ENCODE assay signal across 9 mouse cellular contexts in the genomic region with DNA sequence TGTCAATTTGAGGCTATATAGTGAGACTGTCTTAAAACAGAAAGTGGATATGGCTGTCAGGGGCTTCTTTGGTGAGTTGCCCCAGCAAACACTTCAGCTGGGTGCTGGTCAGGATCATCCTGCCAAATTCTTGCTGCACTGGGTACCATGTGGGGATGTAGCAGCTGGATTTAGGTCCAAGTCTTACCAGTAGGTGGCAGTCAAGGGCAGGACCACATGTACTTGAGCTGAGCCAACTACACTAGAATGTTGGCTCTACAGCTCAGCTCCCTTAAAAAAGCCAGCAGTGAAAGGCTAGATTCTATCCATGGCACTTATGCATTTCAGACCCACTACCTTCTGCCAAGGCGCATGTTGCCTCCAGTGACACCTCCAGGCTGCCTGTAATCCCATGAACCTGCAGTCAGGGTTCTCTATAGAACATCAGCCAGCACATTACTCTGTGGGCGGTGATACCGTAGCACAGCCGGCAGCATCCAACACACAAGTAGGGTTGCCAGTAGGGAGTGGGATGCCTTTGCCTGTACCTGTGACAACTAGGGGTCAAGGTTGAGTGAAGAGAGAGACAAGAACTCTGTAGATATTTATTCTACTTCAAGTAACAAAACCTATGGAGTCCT. TPM values are rescaled to one million over a fixed set of nuclear protein-coding genes. Genes with fewer than 3 reads are reported as not detected.
A peak's percentile ranks its signal among the peaks of the same experiment; 100 is the strongest.
DNase-seq lines count a peak whose midpoint lies in the region; ATAC-seq lines count a peak whose summit lies in the region.
"Had no signal": no experiment of that assay in that cellular context is flagged by ENCODE, and none has a peak within 500 bp of the region (broad histone marks: within the 10 kb centered on the region; RNA-seq: fewer than 3 reads in every experiment).

No protein-coding gene starts in this region.

- peak; percentile 72 for DNase-seq in CD4-positive helper T cell, adult 2 months (ENCODE audit: low read depth, low spot score)
- peak; percentile 76 for DNase-seq in adrenal gland, adult 2 months
- DNase-seq in embryo, embryonic 9.5 days (ENCODE audit: extremely low spot score) = peak; percentile 67
- peak; percentile 85 for DNase-seq in kidney, postnatal 10 days
- DNase-seq in neural tube, embryonic 11.5 days (ENCODE audit: low spot score) = peak; percentile 76
- peak; percentile 62 for DNase-seq in telencephalon, adult 2 months (ENCODE audit: low read depth, low spot score)

- no peaks in the 10 kb centered on the region for H3K9me3 ChIP-seq in liver, embryonic 12.5 days (replicated peaks)
- H3K9me3 ChIP-seq in neural tube, embryonic 11.5 days (ENCODE audit: control insufficient read depth, low read length) = no peaks in the 10 kb centered on the region

- H3K4me1 ChIP-seq in liver, embryonic 12.5 days = 0 out of 2 replicates have a peak, but pooled peaks cover 9% of the 10 kb centered on the region
- no peaks in the 10 kb centered on the region for H3K4me1 ChIP-seq in neural tube, embryonic 11.5 days (ENCODE audit: control insufficient read depth, insufficient read depth, low read length)

- H3K27me3 ChIP-seq in liver, embryonic 12.5 days (replicated peaks) = no peaks in the 10 kb centered on the region
- H3K27me3 ChIP-seq in neural tube, embryonic 11.5 days (ENCODE audit: control insufficient read depth, insufficient read depth, low read length) = no peaks in the 10 kb centered on the region

- H3K27ac ChIP-seq in liver, embryonic 12.5 days = no peak overlapping the region
- no peak overlapping the region for H3K27ac ChIP-seq in neural tube, embryonic 11.5 days (ENCODE audit: low read depth, low read length)

- peaks cover 23% of the 10 kb centered on the region for H3K36me3 ChIP-seq in liver, embryonic 12.5 days
- peaks cover 11% of the 10 kb centered on the region for H3K36me3 ChIP-seq in neural tube, embryonic 11.5 days (ENCODE audit: control insufficient read depth, insufficient read depth, low read length)

- 72% methylated on average over 4 of the region's 4 CpGs for WGBS in liver, embryonic 12.5 days (ENCODE audit: insufficient replicate concordance)
- 74% methylated on average over 4 of the region's 4 CpGs for WGBS in neural tube, embryonic 11.5 days

- no peak overlapping the region for H3K9ac ChIP-seq in liver, embryonic 12.5 days
- H3K9ac ChIP-seq in neural tube, embryonic 11.5 days (ENCODE audit: low read length) = no peak overlapping the region

- peak; percentile 85 for ATAC-seq in granulocyte monocyte progenitor cell, adult 5-6 weeks (replicated peaks; ENCODE audit: poor library complexity, severe bottlenecking)
- ATAC-seq in liver, embryonic 12.5 days = peak; percentile 57
- no peak; the same call in 1 of the 2 replicates for ATAC-seq in neural tube, embryonic 11.5 days (ENCODE audit: insufficient read depth, low FRiP score, low TSS enrichment)

- H3K4me3 ChIP-seq in liver, embryonic 12.5 days = no peak overlapping the region
- H3K4me3 ChIP-seq in neural tube, embryonic 11.5 days (ENCODE audit: low read depth, low read length) = no peak overlapping the region

- no peak overlapping the region for H3K4me2 ChIP-seq in liver, embryonic 12.5 days
- no peak overlapping the region for H3K4me2 ChIP-seq in neural tube, embryonic 11.5 days (ENCODE audit: low read depth)

RNA-seq across cellular contexts. Expression of a gene that starts 15.0 kb away (rescaled TPM):
- total RNA-seq in adrenal gland, adult 2 months (2021) = not detected
- polyA plus RNA-seq in adrenal gland, adult 2 months (2012; rRNA removed) = 0.20 TPM in 1 of 2 replicates, not detected in the other
- not detected in 2 replicates for total RNA-seq in granulocyte monocyte progenitor cell, adult 5-6 weeks (2014; fragmentation: Nextera tagmentation)
- not detected in 2 replicates for total RNA-seq in granulocyte monocyte progenitor cell, adult 5-6 weeks (2017)
- 0.08 and 0.26 TPM in 2 replicates for polyA plus RNA-seq in liver, embryonic 12.5 days (2016; fragmentation: Nextera tagmentation; extraction: Ambion mirVana)
- polyA plus RNA-seq in neural tube, embryonic 11.5 days (2014; fragmentation: Nextera tagmentation; extraction: Ambion mirVana) = 0.30 and 0.81 TPM in 2 replicates
- polyA plus RNA-seq: heart, embryonic 14.5 days had no signal

RNA-seq across cellular contexts. Expression of a gene that starts 52.3 kb away (rescaled TPM):
- 10 to 100 TPM; 36.6 to 38.6 TPM for total RNA-seq in adrenal gland, adult 2 months (2021)
- polyA plus RNA-seq in adrenal gland, adult 2 months (2012; rRNA removed) = 7.3 and 8.7 TPM in 2 replicates
- 44.8 and 57.8 TPM in 2 replicates for total RNA-seq in granulocyte monocyte progenitor cell, adult 5-6 weeks (2014; fragmentation: Nextera tagmentation)
- 48.5 and 51.3 TPM in 2 replicates for total RNA-seq in granulocyte monocyte progenitor cell, adult 5-6 weeks (2017)
- 20.6 and 21.5 TPM in 2 replicates for polyA plus RNA-seq in liver, embryonic 12.5 days (2016; fragmentation: Nextera tagmentation; extraction: Ambion mirVana)
- 31.5 and 32.5 TPM in 2 replicates for polyA plus RNA-seq in neural tube, embryonic 11.5 days (2014; fragmentation: Nextera tagmentation; extraction: Ambion mirVana)

RNA-seq across cellular contexts. Expression of a gene that starts 52.4 kb away (rescaled TPM):
- 10 to 100 TPM; 58.3 to 61.8 TPM for total RNA-seq in adrenal gland, adult 2 months (2021)
- polyA plus RNA-seq in adrenal gland, adult 2 months (2012; rRNA removed) = 11.3 and 12.2 TPM in 2 replicates
- total RNA-seq in granulocyte monocyte progenitor cell, adult 5-6 weeks (2014; fragmentation: Nextera tagmentation) = 50.9 and 61.5 TPM in 2 replicates
- total RNA-seq in granulocyte monocyte progenitor cell, adult 5-6 weeks (2017) = 58.6 and 64.3 TPM in 2 replicates
- 102 and 111 TPM in 2 replicates for polyA plus RNA-seq in liver, embryonic 12.5 days (2016; fragmentation: Nextera tagmentation; extraction: Ambion mirVana)
- polyA plus RNA-seq in neural tube, embryonic 11.5 days (2014; fragmentation: Nextera tagmentation; extraction: Ambion mirVana) = 59.9 and 66.0 TPM in 2 replicates

RNA-seq across cellular contexts. Expression of a gene that starts 59.9 kb away (rescaled TPM):
- total RNA-seq in adrenal gland, adult 2 months (2021) = under 1 TPM; 0.12 to 0.28 TPM
- polyA plus RNA-seq in adrenal gland, adult 2 months (2012; rRNA removed) = 0.33 and 0.39 TPM in 2 replicates
- 0.41 TPM in 1 of 2 replicates, not detected in the other for total RNA-seq in granulocyte monocyte progenitor cell, adult 5-6 weeks (2014; fragmentation: Nextera tagmentation)
- 0.26 and 0.57 TPM in 2 replicates for total RNA-seq in granulocyte monocyte progenitor cell, adult 5-6 weeks (2017)
- 2.4 and 2.9 TPM in 2 replicates for polyA plus RNA-seq in liver, embryonic 12.5 days (2016; fragmentation: Nextera tagmentation; extraction: Ambion mirVana)
- polyA plus RNA-seq in neural tube, embryonic 11.5 days (2014; fragmentation: Nextera tagmentation; extraction: Ambion mirVana) = 19.9 and 23.1 TPM in 2 replicates
